Mouse (Mus musculus) c-Kit-positive CD71-negative TER-119-negative erythroid progenitor cells, embryonic 14.5 days (primary cell): Measurements from ENCODE around the gene C5ar1.

Source experiments
- DNase-seq: peaks from one replicate; pipeline ENCODE4 v3.0.0-alpha.2; 2013; ENCODE audit warnings: low read depth

Gene C5ar1

GRCm38 (mm10) chr7:16221582-16222272 is 37.6 kb downstream of the C5ar1 start, which contains the start of gene Dhx34:
Gene Dhx34, minus strand, starts transcription at chr7:16222037.
- peak; percentile 96 for DNase-seq

DNA sequence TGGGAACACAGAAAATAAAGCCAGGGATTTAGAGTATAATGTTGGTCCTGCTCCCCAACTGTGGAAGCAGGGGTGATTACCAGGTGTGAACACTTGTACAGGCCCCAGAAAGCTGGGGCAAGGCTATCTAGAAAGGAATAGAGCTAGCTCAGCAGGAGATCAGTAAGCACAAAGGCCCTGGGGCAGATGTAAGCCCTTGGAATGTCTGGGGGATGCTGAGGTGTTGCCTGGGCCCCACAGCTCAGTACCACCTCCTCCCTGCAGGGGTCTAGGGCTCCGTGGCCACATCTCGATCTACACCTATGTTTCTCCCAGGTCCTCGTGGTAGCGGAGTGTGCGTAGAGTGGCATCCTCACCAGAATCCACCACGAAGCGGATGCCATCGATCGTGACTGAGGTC is 45.4 kb downstream of the C5ar1 start:
- no peak for DNase-seq

- DNase-seq = no peak
These were observed 46.1 kb downstream of the C5ar1 start for GRCm38 (mm10) chr7:16213196-16213595.

- DNase-seq = no peak
These were observed 48.4 kb downstream of the C5ar1 start for GRCm38 (mm10) chr7:16210862-16211365.

DNA sequence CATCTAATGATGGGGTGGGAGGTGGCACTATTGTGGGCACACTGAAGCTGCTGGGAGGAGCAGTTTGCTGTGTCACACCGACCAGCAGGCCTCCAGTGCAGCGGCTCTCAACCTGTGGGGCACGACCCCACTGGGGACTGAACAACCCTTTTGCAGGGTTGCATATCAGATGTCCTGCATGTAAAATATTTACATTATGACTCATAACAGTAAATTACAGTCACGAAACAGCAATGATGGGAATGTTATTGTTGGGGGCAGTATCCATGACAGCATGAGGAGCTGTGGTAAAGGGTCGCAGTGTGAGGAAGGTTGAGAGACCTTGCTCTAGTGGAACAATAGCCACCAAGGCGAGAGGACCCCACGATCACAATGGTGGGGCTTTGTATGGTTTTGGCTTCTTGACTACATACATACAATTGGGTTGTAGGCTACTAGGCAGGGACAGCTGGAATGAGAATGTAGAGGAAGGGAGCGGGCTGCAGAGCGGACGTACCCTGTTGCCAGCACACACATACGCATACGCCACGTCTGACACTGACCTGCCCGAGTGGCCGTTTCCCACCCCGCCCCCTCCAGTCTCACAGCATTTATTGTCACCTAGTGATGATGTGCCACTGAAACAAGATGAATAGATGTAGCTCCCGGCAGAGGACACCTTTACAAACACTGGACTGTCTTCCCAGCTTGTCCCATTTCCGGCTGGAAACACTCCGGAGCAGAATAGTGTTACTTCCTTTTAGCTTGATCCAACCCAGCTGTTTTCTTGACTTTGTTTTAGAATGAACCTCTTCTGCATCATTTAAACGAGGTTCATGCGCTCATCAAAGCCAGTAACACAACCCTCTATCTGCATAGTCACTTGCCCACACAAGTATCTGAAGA is 50.3 kb downstream of the C5ar1 start:
- no peak for DNase-seq

- no peak for DNase-seq
These were observed 51.8 kb downstream of the C5ar1 start for GRCm38 (mm10) chr7:16207496-16207895.

DNA sequence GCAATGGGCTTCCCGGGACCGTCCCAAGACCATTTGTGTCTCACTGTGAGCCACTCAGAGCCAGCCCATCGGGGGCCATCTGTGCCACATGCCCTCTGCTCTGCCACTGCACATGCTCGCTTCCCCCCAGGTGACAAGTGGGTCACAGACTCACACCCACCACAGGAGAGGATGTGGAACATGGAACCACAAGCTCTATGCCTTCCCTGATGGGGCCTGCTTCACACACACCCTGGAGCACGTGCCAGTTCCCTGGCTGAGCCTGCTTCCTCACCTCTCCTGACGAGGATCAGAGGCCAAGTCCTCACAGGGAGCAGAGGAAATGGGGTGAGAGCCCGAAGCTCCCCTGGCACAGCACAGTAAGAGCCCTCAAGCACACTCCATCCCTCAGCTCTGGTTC is 52.3 kb downstream of the C5ar1 start:
- DNase-seq = no peak

GRCm38 (mm10) chr7:16204791-16205190 is 54.5 kb downstream of the C5ar1 start:
- DNase-seq = no peak

DNA sequence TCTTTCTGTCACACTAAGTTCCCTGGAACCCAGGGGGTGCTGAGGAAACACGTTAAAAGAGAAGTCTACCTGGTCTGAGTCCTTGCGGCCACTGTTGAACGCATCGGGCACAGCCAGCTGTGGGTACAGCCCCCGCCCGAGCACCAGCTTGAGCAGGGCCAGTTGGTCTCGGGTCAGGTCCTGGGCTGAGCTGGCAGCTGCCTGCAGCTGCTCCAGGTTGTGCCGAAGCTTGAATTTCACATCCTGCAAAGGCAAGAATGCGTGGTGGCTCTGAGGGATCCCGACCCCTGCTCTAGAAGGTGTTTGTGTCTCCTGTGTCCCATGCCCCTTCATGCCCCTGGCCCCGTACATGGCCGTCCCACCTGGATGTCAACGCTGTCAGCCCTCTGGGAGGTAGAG is 55.8 kb downstream of the C5ar1 start:
- DNase-seq = no peak

DNA sequence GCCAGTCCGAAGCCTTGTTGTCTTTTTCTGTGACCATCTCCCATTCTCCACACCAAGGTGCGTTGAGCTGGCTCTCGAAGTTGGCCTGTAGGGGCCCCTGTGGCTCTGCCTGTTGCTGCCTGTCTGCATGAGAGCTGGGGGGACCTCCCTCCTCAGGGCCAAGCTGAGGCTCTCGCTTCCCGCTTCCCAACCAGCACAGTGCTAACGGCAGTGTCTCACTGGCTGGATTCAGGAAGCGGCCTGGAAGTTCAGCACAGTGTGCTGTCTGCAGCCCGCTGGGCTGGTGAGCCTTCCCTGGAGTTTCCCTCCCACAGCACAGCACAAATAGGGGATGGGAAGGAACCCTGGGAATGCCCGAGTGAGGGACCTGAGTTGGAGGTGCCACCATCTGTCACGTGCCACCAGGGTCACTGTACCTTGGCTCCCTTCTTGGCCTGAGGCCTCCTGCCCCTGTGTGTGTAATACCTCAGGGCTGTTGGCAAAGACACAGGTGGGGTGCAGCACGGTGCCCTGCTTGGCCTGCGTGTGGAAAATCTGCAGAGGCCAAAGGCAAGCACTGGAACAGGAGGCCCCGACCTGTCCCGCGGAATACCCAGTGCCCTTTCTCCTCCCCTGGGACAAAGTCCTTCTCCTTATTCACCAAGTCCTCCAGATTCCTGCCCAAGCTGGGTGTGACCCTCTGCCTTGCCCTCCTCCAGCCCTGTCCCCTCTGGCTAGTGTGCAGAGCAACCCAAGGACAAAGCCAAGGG is 56.4 kb downstream of the C5ar1 start:
- no peak for DNase-seq

GRCm38 (mm10) chr7:16201136-16201535 is 58.2 kb downstream of the C5ar1 start:
- DNase-seq = no peak

- no peak for DNase-seq
These were observed 60.8 kb downstream of the C5ar1 start for GRCm38 (mm10) chr7:16198540-16198939.

DNA sequence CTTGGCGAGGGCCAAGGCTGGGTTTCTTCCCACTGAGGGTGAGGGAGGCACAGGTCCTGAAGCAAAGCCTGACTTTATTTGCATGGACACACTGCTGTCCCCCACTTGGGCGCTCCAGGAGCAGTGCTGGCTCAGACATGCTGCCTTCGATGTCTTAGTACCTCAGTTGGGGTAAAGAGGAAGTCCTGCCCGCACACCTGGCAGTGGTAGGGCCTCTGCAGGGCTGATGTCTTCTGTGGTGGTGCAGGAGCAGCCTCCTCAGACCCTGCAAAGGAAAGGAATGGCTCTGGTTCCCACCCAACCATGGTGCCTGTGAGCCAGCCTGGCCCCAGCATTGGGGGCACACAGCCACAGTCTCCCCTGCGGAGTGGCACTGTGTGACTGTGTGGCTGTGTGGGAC is 62.2 kb downstream of the C5ar1 start:
- DNase-seq = no peak
